Mouse (Mus musculus) layer of hippocampus, adult 18-20 months (tissue): ENCODE measurements around the gene Apon. TPM values are rescaled to one million over a fixed set of nuclear protein-coding genes. Genes with fewer than 3 reads are reported as not detected.
A peak's percentile ranks its signal among the peaks of the same experiment; 100 is the strongest.
"Not testable (repeated sequence)": the region's sequence is repeated elsewhere in the genome, so short reads cannot be mapped to it uniquely, and the experiment has no call there.

Experiments
- DNase-seq, 2 experiments: peaks; one replicate each; pipeline ENCODE4 v3.0.0; 2022; ENCODE audit warnings: low spot score in 2 of 2
- long read RNA-seq: library from polyadenylated mRNA; stranded (forward); transcript quantifications from one replicate; pipeline ENCODE4 v2.0.0, GENCODE M21; 2021
- total RNA-seq, 2 experiments: library from RNA; stranded (reverse); gene quantifications; 2 replicates each; pipeline ENCODE4 v1.2.3; 2021

The Apon gene
- not detected for total RNA-seq
- long read RNA-seq, result 0 reads

DNA sequence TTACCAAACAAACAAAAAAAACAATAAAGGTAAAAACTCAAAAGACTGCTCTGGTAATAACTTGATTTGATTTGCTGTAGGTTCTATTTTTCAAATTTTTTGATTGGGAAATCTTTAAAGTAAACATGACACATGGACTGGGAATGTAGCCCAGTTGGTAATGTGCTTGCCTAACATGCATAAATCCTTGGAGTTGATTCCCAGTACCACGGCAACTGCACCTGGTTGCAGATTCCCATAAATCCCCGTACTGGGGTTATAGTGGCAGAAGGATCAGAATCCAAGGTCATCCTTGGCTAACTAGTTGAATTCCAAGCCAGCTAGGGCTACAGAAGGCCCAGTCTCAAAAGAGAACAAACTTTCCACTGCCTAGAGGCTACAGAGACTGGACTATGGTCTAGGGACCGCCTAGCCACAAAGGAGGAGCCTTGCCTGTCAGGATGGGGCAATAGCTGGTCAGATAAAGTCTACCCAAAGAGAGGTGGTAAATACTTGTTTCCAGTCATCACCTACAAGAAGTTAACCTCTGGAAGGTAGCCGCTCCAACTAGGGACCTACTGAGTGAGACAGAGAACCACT is at the start of gene Apon:
TSS of gene Apon (plus strand) at position 420 of the 579 bp plus-strand sequence.
- no peak for DNase-seq

DNA sequence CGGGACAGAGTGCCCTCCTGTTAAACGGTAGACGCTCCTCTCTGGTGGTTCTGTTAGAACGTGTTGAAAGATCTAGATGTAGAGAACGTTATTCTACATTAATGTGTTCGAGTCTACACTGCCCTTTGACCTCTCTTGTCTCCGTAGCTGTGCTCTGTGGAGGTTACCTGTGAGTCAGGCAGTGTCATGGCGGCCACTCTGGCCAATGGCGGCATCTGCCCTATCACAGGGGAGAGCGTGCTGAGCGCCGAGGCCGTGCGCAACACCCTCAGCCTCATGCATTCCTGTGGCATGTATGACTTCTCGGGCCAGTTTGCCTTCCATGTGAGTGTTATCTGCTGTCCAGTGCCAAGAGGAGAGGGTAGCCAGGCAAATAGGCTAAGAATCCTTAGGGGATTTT is 49.0 kb upstream of the Apon start:
- DNase-seq, result no peak

DNA sequence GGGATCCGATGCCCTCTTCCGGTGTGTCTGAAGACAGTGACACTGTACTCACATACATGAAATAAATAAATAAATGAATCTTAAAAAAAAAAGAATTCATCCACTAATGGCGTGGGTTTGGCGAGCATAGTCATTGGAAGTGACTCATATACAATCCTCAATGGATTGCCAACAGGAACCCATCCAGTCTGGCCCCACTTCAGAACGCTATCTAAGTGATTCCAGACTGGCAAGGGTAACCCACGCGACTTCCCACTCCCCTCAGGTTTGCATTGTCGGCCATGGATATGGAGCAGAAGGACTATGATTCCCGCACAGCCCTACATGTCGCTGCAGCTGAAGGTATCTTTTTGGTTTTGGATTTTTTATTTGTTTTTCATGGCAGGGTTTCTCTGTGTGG is 45.6 kb upstream of the Apon start:
- peak; percentile 24 to 58 for DNase-seq

DNA sequence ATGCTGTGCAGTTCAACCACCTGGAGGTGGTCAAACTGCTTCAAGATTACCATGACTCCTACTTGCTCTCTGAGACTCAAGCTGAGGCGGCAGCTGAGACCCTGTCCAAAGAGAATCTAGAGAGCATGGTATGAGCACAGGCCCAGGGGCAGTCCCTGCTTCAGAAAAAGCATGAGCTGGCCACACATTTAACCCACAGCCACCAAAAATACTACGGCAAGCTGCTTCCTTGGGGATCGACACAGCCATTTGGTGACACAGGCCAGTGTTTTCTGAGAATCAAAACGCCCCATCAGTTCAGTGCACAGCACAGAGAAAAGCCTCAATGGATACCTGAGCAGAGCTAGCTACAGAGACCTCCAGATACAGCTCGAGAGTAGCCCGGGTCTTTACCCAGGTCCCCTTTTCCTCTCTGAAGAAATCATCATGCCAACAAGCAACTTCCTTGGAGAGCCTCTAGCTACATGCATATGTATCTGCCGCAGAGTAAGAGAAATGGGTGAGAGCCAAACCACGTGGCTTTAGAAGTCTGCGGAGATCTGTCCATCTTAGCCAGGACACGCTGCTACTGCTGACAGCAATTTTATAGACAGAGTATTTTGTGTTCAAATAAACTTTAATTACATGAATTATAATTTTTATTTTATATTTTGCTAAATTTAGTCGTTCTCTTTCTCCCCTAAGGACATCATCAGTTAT is 44.4 kb upstream of the Apon start:
- no peak for DNase-seq

DNA sequence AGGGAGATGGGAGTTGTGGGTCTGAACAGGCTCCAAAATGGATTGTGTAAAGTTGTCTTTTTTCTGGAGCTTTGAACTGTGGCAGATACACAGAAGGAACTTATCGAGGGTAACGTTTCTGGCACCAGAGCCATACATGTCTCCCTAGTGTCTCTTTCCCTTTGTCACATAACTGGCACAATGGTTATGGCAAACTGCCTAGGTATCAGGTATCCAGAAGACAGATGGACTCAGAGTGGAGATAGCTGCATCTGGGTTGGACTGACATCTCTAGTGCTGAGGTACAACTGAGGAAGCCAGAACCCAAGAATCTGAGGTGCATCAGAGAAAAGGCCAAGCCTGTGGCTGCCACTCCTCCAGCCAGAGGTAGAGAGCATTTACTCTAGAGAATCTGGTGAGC is 43.8 kb upstream of the Apon start:
- no peak for DNase-seq

DNA sequence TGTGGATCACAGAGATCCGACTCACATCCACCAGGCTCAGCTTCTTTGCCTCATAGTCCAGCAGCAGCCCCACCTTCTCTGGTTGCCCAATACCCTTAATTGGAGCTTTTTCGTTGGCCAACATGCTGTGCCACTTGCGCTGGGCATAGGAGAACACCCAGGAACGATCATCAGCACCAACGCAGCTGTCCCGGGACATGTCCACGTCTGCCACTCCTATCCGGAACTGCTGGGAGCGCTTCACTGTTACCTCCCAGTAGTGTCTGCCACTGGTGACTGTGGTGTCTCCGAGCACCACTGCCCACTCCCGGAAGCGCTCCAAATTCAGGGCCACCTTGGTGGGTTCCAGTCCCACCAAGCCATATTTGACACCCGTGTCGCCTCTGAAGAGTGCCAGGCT is 42.9 kb upstream of the Apon start:
- no peak for DNase-seq

DNA sequence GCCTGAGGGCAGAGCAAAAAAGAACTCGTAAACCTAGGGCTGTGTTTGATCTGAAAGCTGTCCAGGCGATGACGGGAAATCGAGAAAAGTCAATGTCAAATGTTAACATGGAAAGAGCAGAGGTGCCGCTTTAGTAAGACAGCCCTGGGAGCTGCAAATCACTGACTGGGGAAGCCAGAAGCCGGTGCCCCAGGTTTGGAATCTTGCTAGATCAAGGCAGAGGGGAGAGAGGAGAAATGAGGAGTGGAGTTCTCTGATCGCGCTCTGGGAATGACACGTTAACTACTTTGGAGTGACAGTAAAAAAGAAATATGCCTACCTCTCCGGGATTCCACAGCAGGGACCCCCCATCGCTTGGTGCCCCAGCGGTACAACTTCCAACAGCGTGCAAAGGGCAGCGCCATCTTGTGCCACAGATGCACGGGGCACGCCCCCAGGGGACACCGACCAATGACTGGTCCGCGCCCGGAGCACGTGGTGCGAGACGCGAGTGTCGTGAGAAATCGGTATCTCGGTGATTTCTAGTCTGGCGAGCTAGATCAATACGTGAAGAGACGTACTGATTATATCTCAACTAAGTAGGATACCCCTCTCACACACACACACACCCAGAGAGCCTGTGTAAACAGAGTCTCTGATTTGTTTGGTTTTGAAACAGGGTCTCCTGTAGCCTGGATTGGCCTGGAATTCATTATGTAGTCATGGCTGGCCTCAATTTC is 42.3 kb upstream of the Apon start, which contains the start of gene Spryd4:
TSS of gene Spryd4 (minus strand) at position 418 of the 719 bp plus-strand sequence.
- peak; percentile 85 to 95 for DNase-seq

DNA sequence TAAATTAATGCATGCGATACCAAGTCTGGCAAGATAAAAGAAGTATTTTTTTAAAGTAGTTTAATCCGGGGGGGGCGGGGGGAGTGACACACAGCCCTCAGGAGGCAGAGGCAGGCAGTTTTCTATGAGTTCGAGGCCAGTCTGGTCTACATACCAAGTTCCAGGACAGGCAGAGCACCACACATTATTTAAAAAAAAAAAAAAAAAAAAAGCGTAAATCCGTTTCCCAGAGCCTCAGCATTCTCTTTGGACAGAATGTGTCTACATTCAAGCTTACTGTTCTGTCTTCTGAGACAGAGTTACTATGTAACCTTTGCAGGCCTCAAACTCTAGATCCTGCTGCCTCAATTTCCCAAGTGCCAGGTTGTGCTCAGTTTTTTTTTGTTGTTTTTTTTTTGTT is 41.7 kb upstream of the Apon start:
- no peak for DNase-seq

DNA sequence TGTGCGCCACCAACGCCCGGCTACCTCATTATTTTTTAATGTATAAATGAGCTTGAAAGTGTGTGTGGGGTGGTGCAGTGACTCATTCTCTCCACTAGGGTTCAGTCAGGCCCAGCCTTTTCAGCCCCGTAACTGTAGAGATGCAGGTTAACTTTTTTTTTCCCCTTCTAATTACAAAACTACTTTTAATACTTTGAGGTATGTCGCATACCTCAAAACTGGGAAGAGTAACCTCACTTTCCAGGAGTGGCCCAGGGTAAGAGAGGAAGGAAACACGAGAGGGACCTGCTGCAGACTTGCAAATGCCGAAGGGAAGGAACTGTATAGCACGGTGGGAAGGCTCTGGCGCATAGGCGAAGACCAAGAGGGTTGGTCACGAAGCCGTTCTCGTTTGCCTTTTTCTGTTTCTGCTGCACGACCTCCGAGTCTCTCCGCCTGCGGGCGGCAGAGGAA is 41.0 kb upstream of the Apon start:
- peak; percentile 26 to 77 for DNase-seq

DNA sequence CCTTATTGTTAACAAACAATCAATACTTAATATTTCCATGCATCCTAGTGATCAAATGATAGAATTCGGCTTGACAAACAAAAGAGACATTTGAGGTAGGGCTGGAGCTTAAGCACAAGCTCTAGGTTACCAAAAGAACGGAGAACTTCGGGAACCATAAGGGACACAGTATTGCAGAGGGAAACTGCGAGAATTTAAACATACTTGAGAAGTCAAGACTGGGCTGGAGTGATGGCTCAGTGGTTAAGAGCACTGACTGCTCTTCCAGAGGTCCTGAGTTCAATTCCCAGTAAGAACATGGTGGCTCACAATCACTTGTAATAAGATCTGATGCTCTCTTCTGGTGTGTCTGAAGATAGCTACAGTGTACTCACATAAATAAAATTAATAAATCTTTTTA is 39.8 kb upstream of the Apon start:
- not testable (repeated sequence) for DNase-seq

DNA sequence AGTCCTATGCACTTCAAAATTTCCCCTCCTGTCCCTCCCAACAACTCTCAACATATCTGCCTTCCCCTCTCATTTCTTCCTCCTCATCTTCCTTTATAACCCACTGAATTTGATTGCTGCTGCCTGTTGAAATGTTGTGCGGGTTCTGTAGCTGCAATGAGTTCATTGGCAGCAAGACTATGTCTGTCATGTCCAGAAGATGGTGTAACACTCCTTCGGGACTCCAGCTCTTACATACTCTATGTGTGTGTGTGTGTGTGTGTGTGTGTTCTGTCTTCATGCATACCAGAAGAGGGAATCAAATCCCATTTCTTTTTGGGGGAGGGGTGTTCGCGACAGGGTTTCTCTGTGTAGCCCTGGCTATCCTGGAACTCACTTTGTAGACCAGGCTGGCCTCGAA is 38.9 kb upstream of the Apon start:
- DNase-seq, result no peak

DNA sequence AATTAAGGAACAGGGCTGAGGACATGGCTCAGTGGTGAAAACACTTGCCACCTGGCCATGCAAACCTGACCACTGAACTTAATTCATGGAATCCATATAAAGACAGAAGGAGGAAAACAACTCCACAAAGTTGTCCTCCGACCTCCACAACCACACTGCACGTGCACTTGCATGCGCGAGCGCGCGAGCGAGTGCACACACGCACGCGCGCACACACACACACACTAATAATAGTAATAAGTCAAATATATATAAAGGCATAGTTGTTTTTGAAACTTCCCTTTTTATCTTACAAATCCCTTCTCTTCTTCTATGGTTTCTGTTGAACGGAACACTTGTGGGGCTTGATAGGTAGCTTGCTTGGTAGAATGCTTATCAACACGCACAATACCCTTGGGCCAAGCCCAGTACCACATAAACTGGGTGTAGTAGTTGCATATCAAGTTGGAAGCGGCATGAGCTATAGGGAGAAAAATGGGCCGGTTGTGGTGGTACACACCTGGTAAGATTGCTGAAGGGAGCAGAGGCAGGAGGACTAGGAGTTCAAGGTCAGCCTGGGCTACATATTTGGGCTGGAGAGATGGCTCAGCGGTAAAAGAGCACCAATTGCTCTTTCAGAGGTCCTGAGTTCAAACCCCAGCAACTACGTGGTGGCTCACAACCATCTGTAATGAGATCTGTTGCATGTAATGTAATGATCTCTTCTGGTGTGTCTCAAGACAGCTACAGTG is 35.3 kb upstream of the Apon start:
- DNase-seq, result no peak

DNA sequence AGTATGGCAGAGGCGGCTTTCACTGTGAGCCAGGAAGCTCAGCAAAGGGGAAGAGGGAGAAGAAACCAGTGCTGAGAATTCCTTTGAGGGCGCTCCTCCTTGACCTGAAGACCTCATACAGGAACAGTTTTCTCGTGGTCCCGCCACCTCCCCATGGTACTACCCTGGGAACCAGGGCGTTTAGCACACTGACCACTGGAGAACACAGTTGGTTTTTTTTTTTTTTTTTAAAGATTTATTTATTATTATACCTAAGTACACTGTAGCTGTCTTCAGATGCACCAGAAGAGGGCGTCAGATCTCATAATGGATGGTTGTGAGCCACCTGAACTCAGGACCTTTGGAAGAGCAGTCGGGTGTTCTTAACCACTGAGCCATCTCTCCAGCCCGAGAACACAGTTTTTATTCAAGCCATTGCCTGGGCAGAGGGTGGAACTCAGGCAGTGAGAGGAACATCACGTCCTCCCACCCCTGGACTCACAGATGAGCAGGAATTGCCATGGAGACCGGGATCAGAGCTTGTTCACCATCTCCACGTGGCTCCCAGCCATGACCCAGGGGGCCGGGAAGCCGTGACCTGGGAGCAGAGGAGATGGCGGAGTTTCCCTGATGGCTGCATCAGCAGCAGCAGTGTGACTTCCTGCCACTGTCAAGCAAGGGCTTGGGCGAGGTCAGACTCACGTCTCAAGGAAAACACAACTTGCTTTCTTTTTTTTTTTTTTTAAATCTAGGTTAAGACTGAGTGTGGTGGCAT is 32.2 kb upstream of the Apon start:
- DNase-seq, result no peak

DNA sequence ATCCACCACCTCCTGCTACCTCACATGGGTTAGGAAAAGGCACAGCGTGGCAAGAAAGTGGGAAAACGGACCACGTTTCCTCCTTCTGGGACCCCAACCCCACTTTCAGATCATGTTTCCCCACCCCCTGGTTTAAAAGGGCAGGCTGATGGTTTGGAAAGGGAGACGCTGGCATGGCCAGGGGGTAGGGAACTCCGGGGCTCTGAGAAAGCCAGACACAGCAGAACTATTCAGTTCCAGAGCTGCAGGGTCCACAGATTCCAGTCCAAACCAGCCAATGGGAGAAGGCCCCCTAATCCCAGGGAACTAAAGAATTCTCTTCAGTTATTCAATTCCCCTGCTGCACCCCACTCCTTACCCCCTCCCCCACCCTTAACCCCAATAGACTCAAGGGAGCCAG is 28.8 kb upstream of the Apon start:
- DNase-seq, result no peak

DNA sequence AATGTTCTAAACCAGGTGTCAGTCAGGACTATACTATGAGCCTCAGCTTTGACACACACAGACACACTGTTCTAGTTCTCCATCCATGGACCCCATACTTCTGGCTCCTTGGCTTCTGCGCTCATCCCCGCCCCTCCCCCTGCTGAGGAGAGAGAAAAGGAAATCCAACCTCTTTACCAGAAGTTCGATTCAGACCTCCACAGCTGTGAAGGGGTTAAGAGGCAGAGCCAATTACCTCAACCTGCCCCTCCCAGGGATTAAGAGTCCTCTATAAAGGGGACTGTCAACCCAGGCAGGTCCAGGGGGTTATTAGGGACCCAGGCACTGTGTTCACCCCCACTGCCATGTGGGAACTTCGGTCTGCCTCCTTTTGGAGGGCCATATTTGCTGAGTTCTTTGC is 28.4 kb upstream of the Apon start, which contains the start of gene Mip:
TSS of gene Mip (plus strand) at position 301 of the 400 bp plus-strand sequence.
- DNase-seq, result no peak

DNA sequence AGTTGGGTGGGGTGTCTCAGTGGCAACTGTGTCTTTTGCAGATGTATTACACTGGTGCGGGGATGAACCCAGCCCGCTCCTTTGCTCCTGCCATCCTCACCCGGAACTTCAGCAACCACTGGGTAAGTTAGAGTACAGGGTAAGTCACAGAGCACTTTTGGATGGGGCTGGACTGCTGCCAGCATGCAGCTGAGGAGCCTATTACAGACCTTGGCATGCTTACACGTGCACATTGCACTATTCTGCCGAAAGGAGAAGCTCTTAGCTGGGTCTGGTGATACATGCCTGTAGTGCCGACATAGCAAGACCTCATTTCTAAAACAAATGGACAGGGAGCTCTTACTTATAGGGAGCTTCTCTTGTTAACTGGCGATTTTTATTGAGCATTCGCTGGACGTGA is 26.3 kb upstream of the Apon start:
- DNase-seq, result no peak

DNA sequence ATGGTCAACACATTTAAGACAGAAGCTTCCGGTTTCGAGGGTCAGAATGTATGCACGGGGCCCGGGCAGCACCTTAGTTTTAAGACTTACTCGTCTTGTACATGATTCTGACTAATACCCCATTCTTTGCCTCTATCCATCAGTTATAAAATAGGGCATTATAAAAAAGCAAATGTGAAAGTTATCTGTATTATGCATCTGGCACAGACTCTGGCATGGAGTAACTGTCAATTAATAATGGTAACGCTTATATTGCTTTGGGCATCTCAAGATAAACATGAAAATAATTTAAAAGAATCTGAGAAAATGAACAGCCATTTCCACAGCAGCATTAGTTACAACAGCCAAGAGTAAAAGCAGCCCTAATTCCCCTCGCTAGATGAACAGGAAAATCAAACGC is 25.9 kb upstream of the Apon start:
- no peak for DNase-seq

DNA sequence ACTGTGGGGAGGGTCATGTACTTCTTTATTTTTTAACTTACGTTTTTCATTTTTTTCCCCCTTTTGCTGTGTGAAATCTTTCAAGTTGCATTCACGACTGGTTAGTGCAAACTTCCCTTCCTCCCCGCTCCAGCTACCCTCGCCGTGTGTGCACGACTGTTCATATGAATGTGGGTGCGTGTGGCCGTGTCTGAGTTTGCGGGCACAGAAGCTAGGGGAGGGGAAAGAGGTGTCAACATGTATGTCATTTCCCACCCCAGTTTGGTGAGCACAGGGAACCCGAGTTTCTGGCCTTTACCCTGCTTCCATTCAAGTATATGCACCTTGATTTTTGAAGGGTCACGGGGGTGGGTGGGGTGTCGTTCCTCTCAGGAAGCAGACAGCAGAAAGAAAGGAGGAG is 23.3 kb upstream of the Apon start:
- DNase-seq, result no peak

DNA sequence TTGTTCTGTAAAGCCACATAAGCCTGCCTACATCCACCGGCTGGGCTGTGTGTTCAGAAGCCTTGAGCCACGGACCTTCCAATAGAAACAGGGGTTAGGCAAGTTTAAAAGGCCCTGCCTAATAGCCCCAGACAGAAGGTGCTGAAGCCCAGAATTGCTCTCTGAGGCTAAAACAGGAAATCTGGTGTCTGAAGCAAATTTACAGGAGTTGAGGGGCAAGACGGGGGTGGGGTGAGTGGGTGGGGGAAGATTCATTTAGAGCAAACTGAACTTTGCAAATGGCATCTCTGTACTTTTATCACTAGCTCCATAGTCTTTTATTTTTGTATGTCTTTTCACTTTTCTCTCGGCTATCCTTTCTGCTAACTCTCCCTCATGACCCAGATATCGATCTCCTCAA is 22.8 kb upstream of the Apon start:
- DNase-seq, result no peak

DNA sequence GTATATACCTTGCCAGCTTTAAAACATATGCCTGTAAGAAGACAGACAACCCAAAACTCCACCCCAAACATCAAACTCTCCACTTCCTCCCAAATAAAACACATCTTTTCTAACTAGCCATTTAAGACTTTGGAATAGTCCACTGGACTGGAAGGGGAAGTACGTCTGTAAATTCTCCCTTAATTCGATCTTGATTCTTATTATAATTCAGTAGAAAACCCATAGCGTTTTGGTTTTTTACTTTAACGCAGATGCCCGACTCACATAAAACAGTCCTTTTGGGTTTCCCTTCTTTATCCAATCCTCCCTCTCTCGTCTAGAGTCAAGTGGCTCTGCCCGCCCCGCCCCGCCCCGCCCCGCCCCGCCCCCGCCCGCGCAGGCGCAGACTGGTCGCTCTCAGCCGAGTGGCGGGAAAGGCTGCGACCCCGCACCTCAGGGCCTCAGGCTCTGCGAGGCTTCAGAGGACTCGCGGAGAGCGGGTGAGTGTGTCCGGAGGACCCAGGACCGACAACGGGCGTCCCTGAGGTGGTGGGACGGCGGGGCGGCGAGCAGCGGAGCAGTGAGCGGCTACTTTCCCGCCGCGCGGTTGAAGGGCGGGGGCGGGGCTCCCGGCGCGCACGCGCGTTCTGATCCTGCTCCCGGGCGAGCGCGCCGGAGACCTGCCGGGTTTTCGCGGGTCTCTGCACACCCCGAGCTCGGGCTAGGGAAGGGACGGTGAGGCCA is 22.0 kb upstream of the Apon start, which contains the start of gene Timeless:
TSS of gene Timeless (plus strand) at position 369 of the 723 bp plus-strand sequence.
- DNase-seq, result peak; percentile 79 to 84
